Mouse (Mus musculus) layer of hippocampus, postnatal 14 days (tissue): ENCODE measurements around the gene Tex48. TPM values are rescaled to one million over a fixed set of nuclear protein-coding genes. Genes with fewer than 3 reads are reported as not detected.
A peak's percentile ranks its signal among the peaks of the same experiment; 100 is the strongest.

ENCODE experiments used
- DNase-seq, 2 experiments: peaks; one replicate each; pipeline ENCODE4 v3.0.0; 2021 to 2022; ENCODE audit warnings: low spot score in 2 of 2, mixed read lengths in 1 of 2
- total RNA-seq, 2 experiments: library from RNA; stranded (reverse); gene quantifications; 2 replicates each; pipeline ENCODE4 v1.2.3; 2021

The Tex48 gene
- total RNA-seq, 2 experiments from 2014 or later: not detected

DNA sequence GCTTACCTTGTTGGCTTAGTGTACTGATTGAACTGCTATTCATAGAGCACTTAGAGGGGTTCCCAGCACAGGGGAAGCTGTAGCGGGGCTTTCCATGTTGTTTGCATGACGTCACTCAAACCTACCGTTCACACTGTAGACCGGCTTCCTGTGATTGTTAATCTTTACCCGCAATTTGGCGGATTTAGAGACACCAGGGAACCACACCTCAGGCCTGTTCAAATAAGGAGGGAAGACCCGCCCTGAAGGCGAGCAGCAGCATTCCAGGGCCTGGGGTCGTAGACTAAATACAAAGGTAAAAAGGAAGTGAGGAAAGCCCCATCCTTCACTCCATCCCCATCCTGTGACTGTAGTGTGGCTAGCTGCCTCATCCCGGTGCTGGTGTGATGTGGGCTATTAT, 27.0 kb downstream of the Tex48 start:
- no peak for DNase-seq

- no peak for DNase-seq
These were observed 27.6 kb downstream of the Tex48 start for GRCm38 (mm10) chr4:63594459-63595110.

GRCm38 (mm10) chr4:63590538-63590937, 31.7 kb downstream of the Tex48 start:
- no peak for DNase-seq

GRCm38 (mm10) chr4:63589987-63590386, 32.2 kb downstream of the Tex48 start:
- DNase-seq: no peak

DNA sequence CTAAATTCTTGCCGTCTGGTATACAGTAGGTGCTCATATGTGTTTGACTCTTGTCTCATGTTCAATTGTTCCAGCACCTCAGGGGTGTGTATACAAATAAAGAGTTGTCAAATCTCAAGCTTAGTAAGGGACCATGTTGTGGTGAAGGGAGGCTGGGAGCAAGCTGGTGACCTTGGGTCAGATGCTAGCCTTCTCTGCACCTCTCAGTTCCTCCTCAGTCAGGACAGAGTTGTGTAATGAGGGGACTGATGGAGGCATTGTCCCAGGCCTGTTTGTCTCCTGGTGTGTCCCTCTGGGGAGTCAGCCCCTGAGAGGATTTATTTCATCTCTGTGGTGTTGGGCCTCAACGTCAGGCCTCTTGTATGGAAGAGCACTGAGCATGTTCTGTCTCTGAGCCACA, 36.0 kb downstream of the Tex48 start:
- DNase-seq: no peak

DNA sequence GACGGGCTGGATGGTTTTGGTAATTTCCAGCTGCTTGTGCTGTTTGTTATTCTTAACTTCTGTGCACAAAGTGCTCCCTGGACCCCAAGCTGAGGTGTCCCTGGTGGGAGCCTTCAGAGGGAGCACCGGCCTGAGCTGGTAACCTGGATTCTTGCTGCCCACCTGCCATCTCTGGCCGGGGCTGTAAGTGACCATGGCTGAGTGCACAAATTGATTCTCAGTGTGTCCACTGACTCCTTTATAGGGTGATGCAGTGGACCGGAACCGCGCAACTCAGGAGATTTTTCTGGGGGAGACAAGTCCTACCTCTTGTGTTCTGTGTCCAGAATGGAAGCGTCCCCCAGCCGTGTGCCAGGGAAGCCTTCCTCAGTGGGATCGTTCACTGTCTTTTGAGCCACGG, 37.0 kb downstream of the Tex48 start:
- no peak for DNase-seq

DNA sequence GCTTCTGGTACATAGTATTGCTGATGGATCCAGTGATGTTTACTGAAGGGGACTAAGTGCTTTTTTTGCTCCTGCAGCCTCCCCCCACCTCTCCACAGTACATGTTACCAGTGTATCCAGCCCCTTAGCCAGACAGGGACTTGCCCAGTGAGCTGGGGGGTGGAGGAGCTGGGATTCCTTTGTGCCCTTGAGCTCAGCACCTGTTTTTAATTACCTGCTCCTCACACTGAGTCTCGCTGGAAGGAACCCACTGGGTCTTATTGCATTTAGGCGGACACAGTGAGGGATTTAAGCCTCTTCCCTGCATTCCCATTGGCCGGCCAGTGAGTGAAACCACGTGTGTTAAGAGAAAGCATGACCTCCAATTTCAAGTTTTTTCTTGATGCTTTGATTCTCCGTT, 39.6 kb downstream of the Tex48 start:
- DNase-seq: no peak

- DNase-seq: no peak
These were observed 42.1 kb downstream of the Tex48 start for GRCm38 (mm10) chr4:63580078-63580477.

GRCm38 (mm10) chr4:63579649-63580048, 42.6 kb downstream of the Tex48 start:
- no peak for DNase-seq

GRCm38 (mm10) chr4:63572621-63573020, 49.6 kb downstream of the Tex48 start:
- DNase-seq: no peak

DNA sequence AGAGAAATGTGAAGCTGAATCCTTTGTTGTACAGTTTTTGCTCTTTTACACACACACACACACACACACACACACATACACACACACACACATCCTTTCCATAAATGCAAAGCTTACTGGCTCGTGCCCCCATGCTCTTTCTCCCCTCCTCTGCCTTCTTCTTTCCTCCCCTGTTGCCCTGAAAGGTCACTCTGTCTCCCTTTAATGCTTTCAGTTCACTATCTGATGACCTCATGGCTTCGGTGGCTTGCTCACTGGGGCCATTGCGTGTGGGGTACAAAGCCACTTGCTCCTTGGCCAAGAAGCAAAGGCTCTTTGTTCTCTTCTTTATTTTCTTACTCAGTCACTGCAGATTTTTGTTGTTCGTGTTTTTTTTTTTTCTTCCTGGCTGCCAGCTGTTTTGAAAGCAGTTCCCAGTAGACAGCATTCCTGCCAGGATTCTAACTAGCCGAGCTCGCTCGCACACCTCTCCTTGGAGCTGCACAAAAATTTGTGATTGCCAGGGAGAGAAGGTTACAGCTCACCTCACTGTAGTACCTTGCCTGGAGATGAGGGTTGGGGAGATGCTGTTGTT, 51.9 kb downstream of the Tex48 start:
- DNase-seq: no peak

- no peak for DNase-seq
These were observed 52.9 kb downstream of the Tex48 start for GRCm38 (mm10) chr4:63569322-63569721.

- DNase-seq: no peak
These were observed 54.4 kb downstream of the Tex48 start for GRCm38 (mm10) chr4:63567712-63568390.

- no peak for DNase-seq
These were observed 59.5 kb downstream of the Tex48 start for GRCm38 (mm10) chr4:63562742-63563141.

DNA sequence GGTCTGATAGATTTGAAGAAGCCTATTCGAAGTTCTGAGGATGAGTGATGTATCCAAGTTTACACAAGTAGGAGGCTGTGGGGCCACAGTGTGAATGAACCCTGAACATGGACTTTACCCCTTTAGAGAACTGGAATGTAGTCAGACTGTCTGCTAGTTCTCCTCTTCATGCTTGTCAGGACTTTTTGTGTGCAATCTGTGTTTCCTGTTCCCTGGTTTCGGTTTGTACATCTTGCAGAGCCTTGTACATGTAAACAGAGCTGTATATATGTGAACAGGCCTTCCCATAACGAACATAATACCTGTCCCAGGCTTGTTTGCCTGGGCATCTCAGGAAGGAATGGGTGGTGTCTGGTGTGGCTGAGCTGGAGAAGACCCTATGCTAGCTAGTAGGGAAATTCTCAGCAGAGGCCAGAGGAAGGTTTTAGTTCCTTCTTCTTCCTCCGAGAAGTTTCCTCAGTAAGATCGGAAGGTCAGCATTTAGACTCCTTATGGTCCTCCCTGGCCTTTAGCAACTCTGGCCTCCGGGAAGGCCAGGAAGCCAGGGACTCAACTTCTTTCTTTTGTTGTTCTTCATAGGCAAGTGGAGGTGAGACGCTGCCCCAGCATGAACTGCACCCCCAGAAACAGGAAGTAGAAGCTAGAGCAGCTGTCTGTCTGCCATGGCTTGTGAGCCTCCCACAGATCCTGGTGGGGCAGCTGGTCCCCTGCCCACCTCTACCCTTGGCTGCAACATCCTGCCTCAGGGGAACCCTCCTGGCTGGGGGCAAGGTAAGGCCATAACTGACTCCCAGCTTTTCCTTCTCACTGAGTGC, 60.2 kb downstream of the Tex48 start:
- no peak for DNase-seq

GRCm38 (mm10) chr4:63560079-63560478, 62.1 kb downstream of the Tex48 start:
- DNase-seq: no peak

DNA sequence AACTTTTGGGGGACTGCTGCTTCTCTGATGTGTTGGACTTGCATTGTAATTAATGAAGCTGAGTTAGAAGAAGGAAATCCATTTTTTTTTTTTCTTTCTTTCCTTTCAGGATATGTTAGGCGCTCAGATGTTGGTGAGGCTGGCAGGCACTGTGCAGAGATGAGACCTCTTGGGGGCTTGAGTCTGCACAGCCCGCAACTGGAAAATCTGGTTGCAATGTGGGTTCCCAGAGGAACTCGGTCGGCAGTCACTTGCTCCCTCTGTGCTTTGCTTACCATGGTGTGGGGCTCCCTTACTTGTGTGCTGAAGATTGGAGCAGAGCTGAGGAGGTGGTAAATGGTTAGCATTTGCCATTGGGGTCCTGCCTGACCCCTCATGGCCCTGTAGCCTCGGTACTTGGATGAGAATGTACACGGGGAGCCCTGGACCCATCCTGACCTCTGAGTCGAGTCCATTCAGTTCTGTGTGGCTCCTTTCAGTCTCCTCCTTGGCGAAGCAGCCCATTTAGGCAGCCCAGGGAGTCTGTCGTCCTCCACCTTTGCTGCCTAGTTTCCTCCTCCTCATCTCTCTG, 63.0 kb downstream of the Tex48 start:
- DNase-seq: no peak

DNA sequence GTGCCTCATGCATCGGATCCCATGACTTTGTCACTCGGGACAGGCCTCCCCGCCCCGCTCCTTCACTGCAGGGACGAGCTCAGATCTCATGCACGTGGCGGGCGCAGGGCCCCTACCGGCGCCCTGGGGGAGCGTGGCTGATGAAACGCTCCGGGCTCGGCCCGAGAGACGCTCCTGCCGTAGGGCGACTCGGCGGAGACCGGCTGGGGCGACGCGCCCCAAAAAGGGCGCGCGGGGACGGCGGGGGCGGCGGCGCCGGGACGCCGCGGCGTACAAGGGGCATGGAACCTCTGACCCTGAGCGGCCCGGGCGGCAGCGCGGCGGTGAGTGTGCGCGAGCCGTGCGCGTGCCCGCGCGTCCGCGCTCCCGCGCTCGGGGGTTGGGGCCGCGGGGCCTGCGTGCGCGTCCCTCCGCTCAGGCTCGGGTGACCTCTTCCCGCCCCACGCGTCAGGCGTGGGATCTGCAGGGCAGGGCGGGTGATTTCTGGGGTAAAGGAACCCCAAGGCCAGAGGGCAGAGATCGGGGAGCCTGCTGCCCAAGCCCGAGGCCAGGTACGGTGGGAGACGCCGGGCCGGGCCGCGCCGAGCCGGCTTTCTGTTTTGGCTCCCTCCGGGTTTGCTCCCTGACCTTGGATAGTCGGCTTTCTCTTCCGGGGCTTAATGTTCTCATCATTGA, 63.7 kb downstream of the Tex48 start, which contains the start of gene Tmem268:
Gene Tmem268 (plus strand): TSS at position 375 of the 675 bp plus-strand sequence.
- DNase-seq: peak; percentile 44 to 69

GRCm38 (mm10) chr4:63557124-63558059, 64.8 kb downstream of the Tex48 start:
- no peak for DNase-seq
